Mouse (Mus musculus) right cerebral cortex, postnatal 36 days (tissue): Measurements from ENCODE around the gene Brix1.

Source experiments
- DNase-seq, 2 experiments: peaks; one replicate each; pipeline ENCODE4 v3.0.0; 2022; ENCODE audit warnings: low spot score in 2 of 2, mixed read lengths in 1 of 2

Brix1 gene

GRCm38 (mm10) chr15:10460986-10461385 is 24.8 kb downstream of the Brix1 start:
- no peak for DNase-seq

- no peak for DNase-seq
Observed at GRCm38 (mm10) chr15:10447102-10447501, 38.6 kb downstream of the Brix1 start.

GRCm38 (mm10) chr15:10442275-10442674 is 43.5 kb downstream of the Brix1 start:
- DNase-seq = no peak

GRCm38 (mm10) chr15:10441493-10441892 is 44.3 kb downstream of the Brix1 start:
- DNase-seq = no peak

- DNase-seq = no peak
Observed at GRCm38 (mm10) chr15:10439963-10440362, 45.8 kb downstream of the Brix1 start.

GRCm38 (mm10) chr15:10436893-10437292 is 48.9 kb downstream of the Brix1 start:
- no peak for DNase-seq

GRCm38 (mm10) chr15:10426545-10427266 is 59.0 kb downstream of the Brix1 start:
- peak in 1 of 2 experiments; percentile 49 for DNase-seq

GRCm38 (mm10) chr15:10426124-10426523 is 59.6 kb downstream of the Brix1 start:
- no peak for DNase-seq
